Mouse (Mus musculus): Measurements from ENCODE around the gene Med28. TPM values are rescaled to one million over a fixed set of nuclear protein-coding genes. Genes with fewer than 3 reads are reported as not detected.

The Med28 gene
- polyA plus RNA-seq, 1 experiment: 99.9 TPM

DNA sequence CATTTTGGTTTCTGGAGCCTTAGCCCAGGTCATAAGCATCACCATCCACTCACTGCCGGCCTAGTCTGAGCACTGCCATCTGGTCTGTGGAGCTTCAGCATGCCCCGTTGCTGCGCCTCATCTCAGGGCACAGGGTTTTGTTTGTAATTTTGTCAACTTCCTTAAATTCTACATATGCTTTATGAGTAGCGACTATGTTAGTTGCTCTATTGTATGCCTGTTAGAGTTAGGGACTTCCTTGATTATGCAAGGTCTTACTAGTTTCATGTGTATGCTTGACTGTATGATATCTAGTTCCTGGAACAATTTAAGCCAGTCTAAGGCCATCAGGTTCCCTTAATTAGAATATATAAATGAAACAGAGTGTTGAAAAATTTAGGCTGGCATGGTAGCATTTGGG, 6.3 kb downstream of the Med28 start:
- TF ChIP-seq POLR2A (IDR thresholded peaks at IDR 0.05; ENCODE audit: borderline replicate concordance, extremely low read depth, low read depth, low read length) (no peak), CTCF (IDR thresholded peaks at IDR 0.05; ENCODE audit: insufficient read depth, low read length) (no peak)
- 86% methylated on average over 4 of the region's 4 CpGs for WGBS
- no peak for DNase-seq
- Histone ChIP-seq H3K4me1 (ENCODE audit: control insufficient read depth, insufficient read depth, low read length) (no peaks in the 10 kb centered on the region), H3K4me3 (replicated peaks; ENCODE audit: extremely low read depth, low read depth, low read length) (no peak overlapping the region)

DNA sequence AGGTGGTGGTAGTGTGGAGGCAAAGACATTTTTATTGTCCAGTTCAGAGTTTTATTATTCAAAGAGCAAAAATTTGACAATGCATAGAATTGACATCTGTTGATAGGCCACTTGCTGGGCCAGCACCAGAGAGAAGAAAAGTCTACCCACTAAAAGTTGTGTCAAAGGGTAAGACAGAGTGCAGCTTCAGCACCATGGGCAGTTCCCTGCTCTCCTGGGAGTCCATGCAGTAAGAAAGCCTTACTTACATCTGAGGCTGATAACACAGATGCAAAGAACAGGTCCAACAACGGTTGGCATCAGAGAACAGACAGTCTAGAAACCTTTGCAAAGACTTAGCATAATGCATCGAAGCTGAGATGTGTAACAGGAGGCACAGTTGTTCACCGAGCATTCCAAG, 9.7 kb downstream of the Med28 start:
- TF ChIP-seq CTCF (IDR thresholded peaks at IDR 0.05; ENCODE audit: insufficient read depth, low read length): no peak
- no peak for TF ChIP-seq POLR2A (IDR thresholded peaks at IDR 0.05; ENCODE audit: borderline replicate concordance, extremely low read depth, low read depth, low read length)
- no peak overlapping the region for H3K4me3 ChIP-seq (replicated peaks; ENCODE audit: extremely low read depth, low read depth, low read length)
- no peaks in the 10 kb centered on the region; the same call in 1 of the 2 replicates for H3K4me1 ChIP-seq (ENCODE audit: control insufficient read depth, insufficient read depth, low read length)
- WGBS: 85% methylated on average over 3 of the region's 3 CpGs
- no peak for DNase-seq

DNA sequence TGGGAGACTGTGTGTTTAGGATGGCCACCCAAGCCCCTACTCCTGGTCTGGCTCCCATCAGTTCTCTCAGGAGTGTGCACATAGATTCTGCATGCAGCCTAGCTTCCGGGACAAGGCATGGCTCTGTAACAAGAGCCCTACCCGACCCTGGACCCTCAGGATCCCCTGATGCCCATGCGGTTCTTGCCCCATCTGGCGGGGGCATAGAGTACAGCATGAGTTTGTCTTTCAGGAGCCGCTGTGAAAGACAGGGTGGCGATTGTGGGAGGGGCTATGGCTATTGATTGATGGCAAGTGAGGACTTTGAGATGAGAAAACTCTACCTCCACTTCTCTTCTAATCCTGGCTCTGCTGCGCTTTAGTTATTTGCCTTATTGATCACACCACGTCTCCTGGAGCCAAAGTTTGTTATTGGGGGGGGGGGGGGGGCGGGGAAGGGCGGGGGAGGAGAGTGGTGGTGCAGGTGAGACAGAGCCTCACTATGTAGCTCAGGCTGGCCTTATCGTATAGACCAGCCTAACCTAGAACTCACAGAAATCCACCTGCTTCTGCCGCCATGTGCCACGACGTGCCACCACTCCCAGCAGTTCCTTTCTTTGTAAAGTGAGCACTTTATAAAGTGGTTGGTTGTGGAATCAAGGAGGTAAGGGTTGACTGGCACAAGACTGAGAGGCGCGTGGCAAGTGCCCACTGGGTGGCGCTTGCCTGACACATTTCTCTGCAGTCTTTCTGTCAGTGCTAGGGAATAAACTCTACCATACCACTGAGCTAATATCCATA, 14.5 kb downstream of the Med28 start:
- Histone ChIP-seq H3K4me1 (ENCODE audit: control insufficient read depth, insufficient read depth, low read length) (no peaks in the 10 kb centered on the region; the same call in 1 of the 2 replicates), H3K4me3 (replicated peaks; ENCODE audit: extremely low read depth, low read depth, low read length) (no peak overlapping the region)
- 7% methylated on average over 16 of the region's 17 CpGs for WGBS
- DNase-seq: peak; percentile 56
- peak; percentile 46 for TF ChIP-seq CTCF (IDR thresholded peaks at IDR 0.05; ENCODE audit: insufficient read depth, low read length)
- no peak for TF ChIP-seq POLR2A (IDR thresholded peaks at IDR 0.05; ENCODE audit: borderline replicate concordance, extremely low read depth, low read depth, low read length)

DNA sequence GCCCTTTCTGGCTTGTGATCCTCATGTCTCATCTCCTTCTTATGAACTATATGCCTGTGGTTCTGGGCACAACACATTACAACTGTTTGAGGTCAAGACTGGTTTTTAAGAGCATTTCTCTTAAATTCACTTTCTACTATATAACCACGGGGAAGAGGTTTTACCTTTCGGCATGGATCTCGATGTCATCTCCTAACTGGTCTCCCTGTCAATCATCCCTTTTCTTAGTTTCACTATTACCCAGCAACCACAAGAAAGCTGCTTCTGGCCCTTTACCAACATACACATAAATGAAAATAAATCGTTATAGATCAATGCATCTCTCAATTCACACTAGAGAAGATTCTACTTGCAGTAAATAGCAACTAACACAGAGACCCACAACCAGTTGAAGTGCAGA, 15.1 kb downstream of the Med28 start:
- Histone ChIP-seq H3K4me3 (replicated peaks; ENCODE audit: extremely low read depth, low read depth, low read length) (no peak overlapping the region), H3K4me1 (ENCODE audit: control insufficient read depth, insufficient read depth, low read length) (no peaks in the 10 kb centered on the region; the same call in 1 of the 2 replicates)
- 63% methylated on average over 4 of the region's 4 CpGs for WGBS
- no peak for TF ChIP-seq POLR2A (IDR thresholded peaks at IDR 0.05; ENCODE audit: borderline replicate concordance, extremely low read depth, low read depth, low read length)
- no peak for DNase-seq

DNA sequence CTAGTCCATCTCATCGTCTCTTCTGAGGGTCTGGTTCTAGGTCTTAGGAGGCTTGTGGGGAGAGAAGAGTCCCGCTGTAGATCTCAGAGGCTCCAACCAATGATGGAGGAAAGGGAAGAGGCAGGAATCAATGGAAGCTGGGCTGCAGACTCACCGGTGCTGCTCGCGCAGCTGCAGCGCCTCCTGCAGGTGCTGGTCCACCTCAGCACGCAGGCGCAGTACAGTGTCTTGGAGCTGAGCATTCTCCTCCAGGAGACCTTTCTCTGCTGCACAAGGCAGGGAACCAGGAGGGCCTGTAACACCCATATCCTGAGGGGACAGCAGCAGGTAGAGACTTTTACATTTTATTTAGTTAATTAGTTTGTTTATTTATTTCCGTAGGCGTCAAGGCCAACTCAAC, 19.5 kb downstream of the Med28 start:
- H3K4me1 ChIP-seq (ENCODE audit: control insufficient read depth, insufficient read depth, low read length): no peaks in the 10 kb centered on the region
- TF ChIP-seq CTCF (IDR thresholded peaks at IDR 0.05; ENCODE audit: insufficient read depth, low read length) (peak; percentile 17; the same call in 1 of the 2 replicates), POLR2A (IDR thresholded peaks at IDR 0.05; ENCODE audit: borderline replicate concordance, extremely low read depth, low read depth, low read length) (no peak)
- 48% methylated on average over 10 of the region's 10 CpGs for WGBS
- no peak overlapping the region for H3K4me3 ChIP-seq (replicated peaks; ENCODE audit: extremely low read depth, low read depth, low read length)
- DNase-seq: no peak

- DNase-seq: no peak
- H3K4me3 ChIP-seq (replicated peaks; ENCODE audit: extremely low read depth, low read depth, low read length): no peak overlapping the region
- TF ChIP-seq POLR2A (IDR thresholded peaks at IDR 0.05; ENCODE audit: borderline replicate concordance, extremely low read depth, low read depth, low read length): no peak
- TF ChIP-seq CTCF (IDR thresholded peaks at IDR 0.05; ENCODE audit: insufficient read depth, low read length): no peak
- H3K4me1 ChIP-seq (ENCODE audit: control insufficient read depth, insufficient read depth, low read length): no peaks in the 10 kb centered on the region
- 57% methylated on average over 5 of the region's 5 CpGs for WGBS
These were observed 23.3 kb downstream of the Med28 start for GRCm38 (mm10) chr5:45543374-45543773.

GRCm38 (mm10) chr5:45549586-45549985, 29.6 kb downstream of the Med28 start:
- Histone ChIP-seq H3K4me3 (replicated peaks; ENCODE audit: extremely low read depth, low read depth, low read length) (no peak overlapping the region), H3K4me1 (ENCODE audit: control insufficient read depth, insufficient read depth, low read length) (no peaks in the 10 kb centered on the region)
- TF ChIP-seq POLR2A (IDR thresholded peaks at IDR 0.05; ENCODE audit: borderline replicate concordance, extremely low read depth, low read depth, low read length) (no peak), CTCF (IDR thresholded peaks at IDR 0.05; ENCODE audit: insufficient read depth, low read length) (no peak)
- no peak for DNase-seq
- 85% methylated on average over 1 of the region's 1 CpGs for WGBS

GRCm38 (mm10) chr5:45564054-45564453, 44.0 kb downstream of the Med28 start:
- H3K4me3 ChIP-seq (replicated peaks; ENCODE audit: extremely low read depth, low read depth, low read length): no peak overlapping the region
- H3K4me1 ChIP-seq (ENCODE audit: control insufficient read depth, insufficient read depth, low read length): no peaks in the 10 kb centered on the region
- 20% methylated on average over 6 of the region's 6 CpGs for WGBS
- TF ChIP-seq CTCF (IDR thresholded peaks at IDR 0.05; ENCODE audit: insufficient read depth, low read length) (no peak), POLR2A (IDR thresholded peaks at IDR 0.05; ENCODE audit: borderline replicate concordance, extremely low read depth, low read depth, low read length) (no peak)
- no peak for DNase-seq

- 94% methylated on average over 1 of the region's 1 CpGs for WGBS
- H3K4me1 ChIP-seq (ENCODE audit: control insufficient read depth, insufficient read depth, low read length): no peaks in the 10 kb centered on the region
- no peak overlapping the region for H3K4me3 ChIP-seq (replicated peaks; ENCODE audit: extremely low read depth, low read depth, low read length)
- no peak for TF ChIP-seq CTCF (IDR thresholded peaks at IDR 0.05; ENCODE audit: insufficient read depth, low read length)
- no peak for TF ChIP-seq POLR2A (IDR thresholded peaks at IDR 0.05; ENCODE audit: borderline replicate concordance, extremely low read depth, low read depth, low read length)
- DNase-seq: no peak
These were observed 45.8 kb downstream of the Med28 start for GRCm38 (mm10) chr5:45565829-45566228.

- Histone ChIP-seq H3K4me3 (replicated peaks; ENCODE audit: extremely low read depth, low read depth, low read length) (no peak overlapping the region), H3K4me1 (ENCODE audit: control insufficient read depth, insufficient read depth, low read length) (no peaks in the 10 kb centered on the region)
- WGBS: 51% methylated on average over 5 of the region's 5 CpGs
- TF ChIP-seq CTCF (IDR thresholded peaks at IDR 0.05; ENCODE audit: insufficient read depth, low read length) (no peak), POLR2A (IDR thresholded peaks at IDR 0.05; ENCODE audit: borderline replicate concordance, extremely low read depth, low read depth, low read length) (no peak)
- no peak for DNase-seq
These were observed 52.8 kb downstream of the Med28 start for GRCm38 (mm10) chr5:45572816-45573215.

All from lung, adult 2 months (tissue).